Mouse (Mus musculus) cerebellum, postnatal 4 days (tissue): ENCODE results near the gene Sprn.
A peak's percentile ranks its signal among the peaks of the same experiment; 100 is the strongest.
"Not testable (repeated sequence)": the region's sequence is repeated elsewhere in the genome, so short reads cannot be mapped to it uniquely, and the experiment has no call there.

Source experiments
- DNase-seq, 2 experiments: peaks; one replicate each; pipeline ENCODE4 v3.0.0; 2022; ENCODE audit warnings: low spot score in 2 of 2, mixed read lengths in 1 of 2

Gene Sprn

DNA sequence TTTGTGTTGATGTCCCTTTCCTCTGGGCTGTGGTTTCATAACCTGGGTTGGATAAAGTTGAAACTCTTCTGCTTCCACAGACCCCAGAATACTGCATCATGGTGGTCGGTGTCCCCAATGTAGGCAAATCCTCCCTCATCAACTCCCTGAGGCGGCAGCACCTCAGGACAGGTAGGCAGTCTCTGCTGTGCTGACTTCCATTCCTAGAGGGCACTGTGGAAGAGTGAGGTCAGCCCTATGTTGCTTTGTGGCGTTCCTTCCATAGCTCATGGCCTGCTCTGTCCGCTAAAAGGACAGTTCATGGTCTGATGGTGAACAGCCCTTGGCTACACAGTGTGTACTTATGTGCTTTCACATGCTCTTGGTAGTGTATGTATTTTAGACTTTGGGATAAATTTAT, 10.1 kb downstream of the Sprn start:
- DNase-seq: no peak

DNA sequence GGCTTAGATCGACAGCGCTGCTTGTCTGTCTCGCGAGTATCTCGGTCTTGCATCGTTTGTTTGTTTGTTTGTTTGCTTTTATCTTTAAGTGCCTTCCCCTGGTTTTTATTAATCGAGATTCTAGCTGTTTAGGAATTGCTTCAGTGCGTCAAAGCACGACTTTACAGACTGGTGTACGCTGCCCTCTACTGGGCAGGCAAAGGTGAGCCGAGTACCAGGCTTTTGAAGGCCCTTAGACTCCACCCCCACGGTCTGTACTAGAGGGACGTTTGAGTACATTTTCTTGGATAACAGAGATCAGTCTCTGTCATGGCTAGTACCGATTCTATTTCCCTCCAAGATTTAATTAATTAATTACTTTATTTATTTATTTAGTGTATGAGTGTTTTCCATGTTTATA, 13.3 kb downstream of the Sprn start:
- DNase-seq: peak in 1 of 2 experiments; percentile 50

GRCm38 (mm10) chr7:140138021-140138310, 16.7 kb downstream of the Sprn start:
- DNase-seq: no peak

GRCm38 (mm10) chr7:140137135-140138020, 17.3 kb downstream of the Sprn start, which contains the start of gene Mtg1:
Gene Mtg1 (plus strand): TSS chr7:140137564.
- peak; percentile 96 to 98 for DNase-seq

DNA sequence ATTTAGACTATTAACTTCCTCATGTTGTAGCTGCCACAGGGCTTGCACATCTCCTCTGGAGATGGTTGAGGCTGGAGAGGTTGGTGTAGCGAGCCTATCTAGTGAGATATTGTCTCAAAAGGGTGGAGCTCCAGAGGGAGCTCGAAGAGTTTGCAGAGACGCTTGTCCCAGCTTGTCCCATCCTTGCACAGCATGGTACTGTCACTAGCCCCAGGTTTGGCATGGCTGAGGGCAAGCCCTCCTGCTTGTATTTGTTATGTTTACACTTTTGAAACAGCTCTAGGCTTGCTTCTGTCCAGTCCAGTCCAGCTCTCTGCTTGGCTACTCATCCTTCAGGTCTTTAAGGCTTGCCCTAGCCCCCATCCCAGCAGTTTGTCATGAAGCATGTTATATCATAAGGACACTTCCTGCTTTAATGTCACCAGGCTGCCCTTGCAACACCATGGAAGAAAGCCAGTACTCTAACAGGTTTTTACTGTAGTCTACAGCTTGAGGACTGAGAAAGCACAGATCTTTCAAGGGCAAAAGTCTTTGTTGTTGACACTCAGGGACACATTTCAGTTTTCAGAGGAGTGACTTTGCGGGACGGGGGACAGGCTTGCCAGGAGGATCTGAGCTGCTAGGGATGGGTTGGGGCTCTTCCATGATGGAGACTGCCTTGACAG, 19.4 kb downstream of the Sprn start:
- no peak for DNase-seq

DNA sequence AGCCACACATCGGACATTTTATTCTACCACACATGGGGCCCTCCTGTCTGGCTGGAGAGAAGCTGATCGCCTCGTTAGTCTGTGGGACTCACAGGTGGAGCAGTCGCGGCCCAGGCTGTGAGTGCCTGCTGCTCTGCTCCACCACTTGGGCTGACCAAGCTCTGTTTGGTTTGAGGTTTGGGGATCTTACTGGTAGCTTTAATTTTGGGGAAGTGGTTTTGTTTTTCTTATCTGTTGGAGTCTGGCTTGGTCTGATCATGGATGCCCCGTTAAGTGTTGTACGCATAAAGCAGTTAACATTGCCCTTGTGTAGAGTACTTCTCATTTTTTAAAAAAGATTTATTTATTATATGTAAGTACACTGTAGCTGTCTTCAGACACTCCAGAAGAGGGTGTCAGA, 20.6 kb downstream of the Sprn start:
- not testable (repeated sequence) for DNase-seq

DNA sequence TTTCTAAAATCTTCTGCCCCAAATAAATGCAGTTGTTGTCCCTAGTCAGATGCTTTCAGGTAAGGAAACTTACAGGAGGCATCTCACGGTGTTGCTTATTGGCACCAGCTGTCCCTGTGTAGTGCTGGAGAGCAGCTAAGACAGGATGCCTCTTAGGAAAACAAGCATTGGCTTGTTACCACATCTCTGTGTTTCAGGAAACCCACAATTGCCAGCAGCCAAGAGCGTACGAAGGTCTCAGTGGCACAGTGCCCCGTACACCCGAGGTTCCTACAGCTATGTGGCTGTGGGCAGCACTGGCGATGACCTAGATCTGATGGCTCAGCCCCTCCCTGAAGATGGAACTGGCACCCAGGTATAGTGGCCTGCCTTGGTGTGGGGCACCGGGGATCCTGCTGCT, 22.5 kb downstream of the Sprn start:
- not testable (repeated sequence) for DNase-seq

GRCm38 (mm10) chr7:140127911-140128310, 26.8 kb downstream of the Sprn start:
- DNase-seq: no peak

DNA sequence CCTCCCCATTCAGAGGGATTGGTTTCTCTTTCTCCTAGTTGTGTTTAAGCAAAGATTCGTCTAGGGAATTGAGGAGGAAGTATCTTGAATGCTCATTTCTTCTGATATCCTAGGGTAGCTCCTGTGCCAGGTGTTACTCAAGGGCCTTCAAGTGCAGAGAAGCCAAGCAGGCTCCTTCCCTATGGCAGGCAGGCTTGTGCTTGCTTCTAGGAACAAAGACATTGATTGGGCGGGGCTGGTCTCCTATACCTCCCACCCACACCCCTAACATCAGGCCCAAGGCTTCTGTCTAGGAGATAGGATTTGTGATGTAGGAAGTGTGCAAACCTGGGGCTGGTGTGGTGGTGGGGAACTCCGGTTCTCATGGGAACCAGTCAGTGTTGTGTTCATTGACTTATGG, 27.7 kb downstream of the Sprn start:
- DNase-seq: no peak

DNA sequence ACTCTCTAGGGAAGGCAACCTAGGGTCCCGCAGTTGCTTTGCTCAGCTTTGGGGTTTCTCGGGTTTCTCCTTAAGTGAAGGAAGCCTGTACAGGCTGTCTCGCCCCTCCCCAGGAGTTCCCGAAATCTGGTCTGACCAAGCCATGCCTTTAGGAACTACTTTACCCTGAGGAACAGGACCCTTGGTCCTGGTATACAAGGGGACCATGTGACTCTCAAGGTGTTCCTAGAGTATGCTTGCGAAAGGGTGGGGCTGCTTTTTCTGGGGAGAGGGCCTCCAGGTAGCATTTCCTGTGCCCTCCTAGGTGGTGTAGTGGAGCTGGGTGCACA, 28.7 kb downstream of the Sprn start:
- no peak for DNase-seq

DNA sequence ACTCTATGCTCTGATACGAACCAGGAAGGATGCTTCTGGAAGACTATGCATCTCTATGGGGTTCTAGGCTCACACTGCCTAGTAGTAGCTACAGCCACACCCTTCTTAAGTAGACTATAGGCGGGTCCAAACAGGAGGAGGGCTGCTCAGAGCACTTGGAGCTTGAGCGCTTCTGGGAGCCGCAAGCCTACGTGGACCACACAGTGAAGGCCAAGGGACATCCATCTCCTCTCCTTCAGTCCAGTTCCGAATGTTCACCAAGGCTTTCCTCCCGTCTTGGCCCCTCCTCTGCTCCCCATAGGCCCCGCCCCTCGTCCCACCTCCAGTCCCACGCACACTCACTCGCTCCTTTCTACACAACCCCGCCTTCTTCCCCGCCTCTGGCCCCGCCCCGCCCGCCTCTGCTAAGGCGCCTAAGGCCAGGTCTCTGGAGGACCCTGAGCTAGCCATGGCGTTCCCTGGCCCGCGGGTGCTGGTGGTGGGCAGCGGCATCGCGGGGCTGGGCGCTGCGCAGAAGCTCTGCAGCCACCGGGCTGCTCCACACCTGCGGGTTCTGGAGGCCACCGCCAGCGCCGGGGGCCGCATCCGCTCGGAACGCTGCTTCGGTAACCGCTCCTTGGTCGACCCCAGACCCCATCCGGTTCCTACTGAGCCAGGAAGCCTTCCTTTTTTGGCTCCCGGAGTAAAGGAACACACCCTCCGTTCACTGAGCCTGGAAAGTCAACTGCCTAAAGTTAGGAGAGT, 29.2 kb downstream of the Sprn start:
- DNase-seq: peak; percentile 66 to 84

DNA sequence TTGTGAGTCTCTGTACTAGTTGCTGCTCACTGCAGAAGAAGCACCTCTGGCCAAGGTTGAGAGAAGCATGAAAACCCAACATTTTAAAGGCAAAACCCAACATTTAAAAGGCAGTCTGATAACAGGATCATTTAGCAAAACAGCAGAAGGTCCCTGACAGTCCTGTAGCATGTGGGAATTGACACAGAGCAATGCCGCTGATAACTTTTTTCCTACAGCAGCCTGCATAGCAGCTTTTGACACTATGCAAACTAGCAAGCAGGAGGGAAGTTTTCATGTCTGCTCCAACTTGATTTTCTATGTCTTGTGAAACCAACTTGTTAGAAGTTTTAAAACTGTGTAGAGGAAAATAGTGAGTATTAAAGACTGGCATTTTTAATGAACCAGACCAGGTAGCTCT, 30.3 kb downstream of the Sprn start:
- DNase-seq: no peak

- DNase-seq: no peak
These were observed 31.9 kb downstream of the Sprn start for GRCm38 (mm10) chr7:140122765-140123164.

DNA sequence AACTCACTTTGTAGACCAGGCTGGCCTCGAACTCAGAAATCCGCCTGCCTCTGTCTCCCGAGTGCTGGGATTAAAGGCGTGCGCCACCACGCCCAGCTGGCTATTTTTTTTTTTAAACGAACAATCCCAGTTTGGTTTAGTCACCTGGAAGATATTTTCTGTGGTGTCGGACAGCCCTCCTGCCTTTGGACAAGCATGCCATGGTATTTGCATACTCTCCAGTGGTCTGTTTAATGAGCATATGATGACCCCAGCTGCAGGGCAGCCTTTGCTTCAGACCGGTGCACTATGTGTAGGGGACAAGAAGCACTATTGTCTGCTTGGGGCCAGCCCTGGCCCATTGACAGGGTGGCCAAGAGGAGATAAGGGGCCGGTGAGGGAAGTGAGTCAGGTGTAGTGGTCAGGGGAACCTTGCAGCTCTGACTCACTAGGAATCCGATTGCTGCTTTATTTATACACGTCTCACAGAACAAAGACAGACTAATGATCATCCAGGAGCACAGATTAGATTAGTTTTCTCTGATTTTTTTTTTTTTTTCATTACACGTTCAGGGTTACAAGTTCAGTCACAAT, 33.3 kb downstream of the Sprn start:
- DNase-seq: no peak

DNA sequence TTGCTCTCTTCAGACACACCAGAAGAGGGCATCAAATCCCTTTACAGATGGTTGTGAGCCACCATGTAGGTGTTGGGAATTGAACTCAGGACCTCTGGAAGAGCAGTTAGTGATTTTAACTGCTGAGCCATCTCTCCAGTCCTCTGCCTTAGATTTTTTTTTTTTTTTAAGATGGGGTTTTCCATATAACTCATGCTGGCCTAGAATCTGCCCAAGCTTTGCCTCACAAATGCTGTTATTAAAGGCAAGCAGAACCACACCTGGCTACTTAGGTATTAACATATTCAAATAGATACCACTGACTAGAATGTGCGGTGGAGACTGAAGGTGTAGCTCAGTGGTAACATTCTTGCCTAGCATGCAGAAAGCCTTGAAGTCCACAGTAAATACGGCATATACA, 34.2 kb downstream of the Sprn start:
- DNase-seq: no peak

DNA sequence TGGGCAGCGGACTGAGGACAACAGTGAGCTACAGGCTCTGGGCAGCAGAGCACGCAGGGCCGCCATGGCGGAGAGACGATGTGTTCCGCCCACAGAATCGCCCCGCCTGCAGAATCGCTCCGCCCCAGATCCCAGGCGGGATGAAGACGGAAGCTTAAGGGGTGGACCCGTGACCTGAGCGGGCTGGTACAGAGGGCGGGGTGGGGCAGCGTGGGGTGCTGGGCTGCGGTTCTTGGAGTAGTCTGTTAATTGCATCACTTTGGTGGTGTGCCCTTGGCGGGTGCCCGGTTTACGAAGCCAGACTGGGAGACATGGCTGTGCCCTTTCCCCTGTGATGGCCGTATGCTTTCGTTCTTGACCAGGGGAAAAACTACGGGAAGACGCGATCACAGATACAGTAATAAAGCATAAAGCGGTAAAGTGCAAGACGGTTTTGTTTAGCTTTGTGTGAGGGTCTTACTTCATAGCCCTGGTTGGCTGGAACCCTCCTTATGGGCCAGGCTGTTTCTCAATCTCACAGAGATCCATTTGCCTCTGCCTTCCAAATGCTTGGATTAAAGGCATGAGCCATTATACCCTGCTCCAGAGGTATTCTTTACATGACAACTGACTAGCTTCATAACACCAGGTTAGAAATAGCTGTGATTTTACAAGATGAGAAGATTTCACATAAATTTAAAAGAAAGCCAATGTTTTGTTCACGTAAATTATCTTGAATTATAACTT, 38.2 kb downstream of the Sprn start, which contains the start of gene Echs1:
TSS of gene Echs1 (minus strand) at position 148 of the 726 bp plus-strand sequence.
- DNase-seq: peak; percentile 48 to 78

GRCm38 (mm10) chr7:140115583-140116328, 38.9 kb downstream of the Sprn start, which contains the start of gene Paox:
Gene Paox (plus strand): TSS chr7:140115799.
- no peak for DNase-seq

GRCm38 (mm10) chr7:140111943-140112342, 42.7 kb downstream of the Sprn start:
- DNase-seq: no peak

GRCm38 (mm10) chr7:140104009-140104408, 50.7 kb downstream of the Sprn start:
- no peak for DNase-seq

- DNase-seq: peak; percentile 57 to 63
These were observed 52.5 kb downstream of the Sprn start, which contains the start of gene Fuom for GRCm38 (mm10) chr7:140101993-140102860. Gene Fuom (minus strand): TSS chr7:140102441.
